Mouse (Mus musculus) urinary bladder, postnatal 4 days (tissue): ENCODE measurements around the gene Ntng2.

ENCODE experiments used
- DNase-seq, 2 experiments: peaks; one replicate each; pipeline ENCODE4 v3.0.0; 2021 to 2022; ENCODE audit warnings: low spot score in 2 of 2

Ntng2 gene

DNA sequence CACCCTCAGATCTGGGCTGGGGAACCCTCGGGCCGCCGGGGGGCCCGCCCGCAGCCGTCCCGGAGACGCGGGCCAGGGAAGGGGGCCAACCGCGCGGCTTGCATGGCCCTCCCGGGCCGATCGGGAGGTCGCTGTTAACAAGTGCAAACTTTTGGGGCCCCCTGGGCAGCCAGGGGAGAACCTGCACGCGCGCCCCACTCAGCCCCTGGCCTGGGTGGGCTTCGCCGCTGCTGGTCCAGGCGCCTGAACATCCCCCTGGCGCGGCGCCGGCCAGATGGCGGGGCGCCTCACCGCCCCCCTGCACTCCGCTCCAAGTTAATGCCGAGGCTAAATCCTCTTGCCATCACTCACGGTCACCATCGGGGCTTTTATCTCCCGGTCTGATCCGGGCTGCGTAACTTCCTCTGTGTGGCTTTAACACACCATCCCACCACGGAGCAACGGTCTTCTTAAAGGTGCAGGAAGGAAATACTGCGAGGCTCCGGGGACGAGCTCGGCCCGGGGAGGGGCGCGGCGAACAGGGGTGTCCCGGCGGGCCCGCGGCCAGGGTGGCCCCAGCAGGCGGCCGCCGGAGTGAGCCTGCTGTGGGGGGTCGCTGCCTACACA is at the start of gene Ntng2:
Gene Ntng2 (minus strand): TSS at position 407 of the 606 bp plus-strand sequence.
- peak in 1 of 2 experiments; percentile 40 for DNase-seq

DNA sequence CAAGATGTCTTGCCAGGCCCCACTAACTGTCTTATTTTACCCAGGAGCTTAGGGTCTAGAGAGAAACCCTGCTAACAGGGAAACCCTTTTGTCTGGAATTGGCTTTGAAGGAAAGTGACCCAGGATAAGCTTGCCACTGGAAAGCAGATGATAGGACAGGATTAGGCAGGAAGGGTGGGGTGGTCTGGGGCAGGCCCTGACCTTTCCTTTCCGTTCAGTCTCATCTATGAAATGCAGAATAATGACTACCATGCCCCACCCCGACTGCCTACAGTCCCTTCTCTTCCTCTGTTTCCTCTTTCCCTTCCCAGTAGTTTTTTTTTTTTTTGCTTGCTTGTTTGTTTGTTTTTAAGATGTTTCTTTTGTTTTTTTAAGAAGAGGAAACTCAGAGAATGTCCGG is 42.8 kb upstream of the Ntng2 start:
- DNase-seq = no peak

DNA sequence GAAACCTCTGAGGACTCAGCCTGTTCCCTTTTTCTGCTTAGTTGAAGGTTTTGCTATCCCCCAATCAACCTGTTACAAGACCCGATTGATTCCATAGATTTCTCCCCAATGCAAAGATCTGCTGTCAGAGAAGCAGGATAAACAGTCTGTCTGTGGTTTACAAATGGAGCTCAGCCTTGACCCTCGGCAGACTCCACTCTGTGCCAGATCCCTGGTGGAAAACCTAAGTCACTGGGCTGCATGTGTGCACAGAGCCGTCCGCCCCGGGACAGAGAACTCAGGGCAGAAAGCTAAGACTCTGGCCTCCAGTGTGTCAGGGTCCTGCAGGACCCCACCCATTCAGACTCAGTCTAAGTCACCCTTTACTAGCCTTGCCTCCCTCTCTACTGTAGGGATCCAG is 34.8 kb upstream of the Ntng2 start:
- no peak for DNase-seq

GRCm38 (mm10) chr2:29277703-29278121 is 24.9 kb upstream of the Ntng2 start:
- no peak for DNase-seq

GRCm38 (mm10) chr2:29271803-29272518 is 19.2 kb upstream of the Ntng2 start:
- DNase-seq = no peak

DNA sequence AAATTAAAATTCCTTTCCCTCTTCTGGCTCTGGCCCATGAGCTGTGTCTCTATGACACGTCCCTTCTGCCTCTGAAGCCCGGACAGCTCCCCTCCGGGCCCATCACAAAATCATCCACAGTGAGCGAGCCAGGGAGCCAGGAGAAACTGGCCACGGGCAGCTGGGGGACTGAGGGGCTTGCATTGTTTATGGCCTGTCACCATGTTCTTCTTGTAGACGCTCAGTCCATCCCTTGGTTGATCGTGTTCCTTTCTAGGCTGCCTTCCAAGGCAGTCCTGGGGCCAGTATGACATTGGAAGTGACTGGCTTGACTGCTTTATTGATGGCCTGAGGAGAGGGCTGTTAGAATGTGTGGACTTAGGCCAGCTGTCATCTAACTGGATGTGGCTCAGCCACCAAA is 18.3 kb upstream of the Ntng2 start:
- DNase-seq = no peak

DNA sequence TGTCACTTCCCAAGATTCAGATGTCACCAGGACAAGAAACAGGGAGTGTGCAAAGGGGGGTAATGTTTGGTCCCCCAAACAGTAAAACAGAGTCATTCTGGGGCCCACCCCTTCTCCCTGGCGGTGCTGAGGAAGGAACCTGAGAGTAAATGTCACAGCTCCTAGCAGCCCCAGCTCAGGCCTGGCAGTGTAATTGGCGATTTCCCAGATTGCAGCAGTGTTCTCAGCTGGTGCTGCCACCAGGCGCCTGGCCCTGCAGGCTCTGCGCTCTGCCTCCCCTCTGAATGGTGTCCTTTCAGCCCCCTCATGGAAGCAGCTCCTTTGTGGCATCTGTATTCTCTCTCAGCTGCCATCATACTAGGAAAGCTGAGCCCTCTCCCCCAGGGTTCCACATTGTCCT is 14.0 kb upstream of the Ntng2 start:
- no peak for DNase-seq

DNA sequence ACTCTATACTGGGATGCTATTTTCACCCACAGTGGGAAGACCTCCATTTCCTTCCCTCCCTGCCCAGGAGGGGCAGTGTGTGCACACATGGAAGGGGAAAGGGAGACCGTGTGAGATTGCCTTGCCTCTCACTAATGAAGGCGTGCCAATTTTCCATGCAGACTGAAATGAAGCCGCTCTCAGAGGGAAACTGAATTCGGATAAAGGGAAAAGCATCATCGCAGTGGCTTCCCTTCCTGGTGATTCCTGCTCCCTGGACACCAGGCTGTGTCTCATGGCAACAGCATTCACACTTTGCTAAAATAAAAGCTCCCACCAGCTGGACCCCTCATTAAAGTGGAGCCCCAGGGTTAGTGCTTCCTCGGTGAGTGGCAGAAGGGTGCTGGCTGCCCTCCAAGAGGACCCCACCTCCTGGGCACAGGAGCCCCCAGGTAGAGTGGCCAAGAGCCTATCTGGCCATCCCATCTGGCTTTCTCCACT is 9.7 kb upstream of the Ntng2 start:
- DNase-seq = no peak

DNA sequence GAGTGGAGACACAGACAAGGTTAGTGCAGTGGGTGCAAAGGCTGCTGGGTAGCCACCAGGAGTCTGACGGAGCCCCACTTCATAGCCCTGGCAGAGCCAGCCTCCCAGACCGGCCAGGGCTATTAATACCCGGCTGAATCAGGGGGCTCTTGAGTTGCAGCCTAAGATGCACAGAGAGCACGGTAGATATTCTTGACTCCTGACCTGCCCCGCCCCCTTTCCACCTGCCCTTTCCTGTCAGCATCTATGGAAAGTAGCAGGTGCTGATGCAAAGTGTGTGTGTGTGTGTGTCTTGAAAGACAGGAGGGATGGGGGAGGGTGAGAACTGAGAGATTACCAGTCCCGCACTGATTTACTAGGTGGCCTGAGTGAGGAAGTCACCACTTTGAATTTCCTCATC is 8.3 kb upstream of the Ntng2 start:
- DNase-seq = no peak

GRCm38 (mm10) chr2:29253205-29253865 is 530 bp upstream of the Ntng2 start:
- DNase-seq = no peak

- DNase-seq = peak in 1 of 2 experiments; percentile 49
Measured at GRCm38 (mm10) chr2:29252059-29252598, 676 bp downstream of the Ntng2 start.

- DNase-seq = no peak
Measured at GRCm38 (mm10) chr2:29251095-29252058, 1.4 kb downstream of the Ntng2 start.

DNA sequence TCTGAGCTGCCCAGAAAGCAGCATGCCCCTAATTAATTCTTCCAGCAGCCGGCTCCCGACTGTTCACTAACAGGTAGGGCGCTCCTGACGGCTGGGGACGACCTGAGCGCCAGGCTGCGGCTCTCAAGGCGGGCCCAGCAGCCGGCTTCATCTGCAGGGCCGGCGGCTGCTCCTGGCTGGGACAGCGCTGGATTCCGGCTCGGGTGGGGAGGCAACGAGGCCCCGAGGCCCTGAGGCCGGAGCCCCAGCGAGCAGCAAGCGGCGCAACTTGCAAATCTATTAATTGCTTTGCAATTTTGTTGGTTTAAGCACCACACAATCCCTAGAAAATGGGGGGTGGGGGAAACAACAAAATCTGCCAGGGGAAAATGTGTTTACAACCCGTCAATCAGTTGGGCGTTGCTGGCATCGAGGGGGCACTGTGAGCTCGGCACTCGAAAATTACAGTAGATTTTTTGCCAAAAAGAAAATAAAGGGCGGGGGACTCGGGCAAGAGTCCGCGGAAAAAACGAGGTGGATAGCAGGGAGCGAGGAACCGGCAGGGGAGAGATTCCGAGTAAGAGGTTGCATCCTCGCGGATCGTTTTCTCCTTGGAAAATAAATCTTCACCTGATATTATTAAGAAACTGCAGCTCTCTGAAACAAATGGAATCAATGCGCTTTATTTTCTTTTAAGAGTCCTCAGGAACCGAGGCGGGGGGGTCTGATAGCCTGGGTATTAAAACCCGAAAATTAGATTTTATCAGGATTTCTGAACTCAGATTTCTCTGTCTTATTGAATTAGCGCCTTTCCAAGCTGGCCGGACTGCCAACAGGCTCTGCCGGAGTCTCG is 2.3 kb downstream of the Ntng2 start:
- no peak for DNase-seq

GRCm38 (mm10) chr2:29249852-29250251 is 3.0 kb downstream of the Ntng2 start:
- DNase-seq = no peak

- no peak for DNase-seq
Measured at GRCm38 (mm10) chr2:29248551-29248950, 4.3 kb downstream of the Ntng2 start.

- DNase-seq = no peak
Measured at GRCm38 (mm10) chr2:29247386-29247785, 5.4 kb downstream of the Ntng2 start.

- DNase-seq = no peak
Measured at GRCm38 (mm10) chr2:29246891-29247290, 5.9 kb downstream of the Ntng2 start.

DNA sequence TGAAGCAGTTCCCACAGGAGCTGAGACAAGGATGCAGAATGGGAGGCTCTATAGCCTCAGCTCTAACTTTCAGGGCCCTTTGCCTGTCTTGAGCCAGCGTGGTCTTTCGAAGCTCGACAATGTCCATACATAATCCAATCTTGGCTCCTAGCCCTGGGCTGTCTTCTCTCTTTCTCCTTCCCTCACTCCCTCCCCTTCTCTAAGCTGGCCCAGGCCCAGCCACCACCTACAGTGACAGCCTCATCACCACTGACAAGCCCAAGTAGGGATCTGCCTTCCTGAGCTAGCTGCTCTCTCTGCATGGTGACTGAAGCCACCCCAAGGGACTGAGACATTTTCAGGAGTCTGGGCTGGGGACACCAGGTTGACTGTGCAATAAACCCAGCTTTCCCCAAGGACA is 6.5 kb downstream of the Ntng2 start:
- no peak for DNase-seq

GRCm38 (mm10) chr2:29245341-29245779 is 7.4 kb downstream of the Ntng2 start:
- no peak for DNase-seq

DNA sequence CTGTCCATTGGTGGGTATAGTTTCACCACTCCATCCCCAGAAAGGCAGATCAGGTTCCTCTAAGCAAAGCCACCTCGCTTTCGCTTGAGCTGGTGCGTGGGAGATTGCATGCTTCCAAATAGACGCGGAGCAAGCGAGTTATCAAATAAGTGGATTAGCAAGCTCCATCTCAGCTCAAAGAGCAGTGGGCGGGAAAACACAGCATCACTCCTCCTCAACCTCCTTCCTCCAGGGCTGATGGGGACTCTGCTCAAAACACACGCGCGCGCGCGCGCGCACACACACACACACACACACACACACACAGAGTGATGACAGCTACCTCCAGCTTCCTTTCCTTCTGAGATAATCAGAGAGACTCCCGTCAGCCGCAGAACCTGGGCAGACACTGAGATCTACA is 13.5 kb downstream of the Ntng2 start:
- no peak for DNase-seq
